Mouse (Mus musculus): ENCODE results near the gene Comt.

Gene Comt

GRCm38 (mm10) chr16:18433341-18433920, 6.8 kb upstream of the Comt start:
- DNase-seq, result no peak

- DNase-seq, result no peak
Observed at GRCm38 (mm10) chr16:18430641-18431212, 4.1 kb upstream of the Comt start.

- no peak for DNase-seq
Observed at GRCm38 (mm10) chr16:18429641-18430040, 3.0 kb upstream of the Comt start.

GRCm38 (mm10) chr16:18428516-18429042, 1.9 kb upstream of the Comt start:
- no peak for DNase-seq

GRCm38 (mm10) chr16:18428011-18428515, 1.4 kb upstream of the Comt start:
- DNase-seq, result no peak

GRCm38 (mm10) chr16:18426215-18426791, 349 bp downstream of the Comt start, which contains the start of gene Txnrd2:
Txnrd2 (plus strand) TSS chr16:18426384.
- DNase-seq, result peak; percentile 66

- DNase-seq, result peak; percentile 11
Observed at GRCm38 (mm10) chr16:18425475-18426214, 1.0 kb downstream of the Comt start.

- DNase-seq, result peak; percentile 9
Observed at GRCm38 (mm10) chr16:18424364-18425045, 2.1 kb downstream of the Comt start.

GRCm38 (mm10) chr16:18423915-18424265, 2.8 kb downstream of the Comt start:
- DNase-seq, result no peak

- no peak for DNase-seq
Observed at GRCm38 (mm10) chr16:18423203-18423914, 3.3 kb downstream of the Comt start.

- DNase-seq, result no peak
Observed at GRCm38 (mm10) chr16:18420571-18420970, 6.1 kb downstream of the Comt start.

GRCm38 (mm10) chr16:18419603-18420026, 7.0 kb downstream of the Comt start:
- no peak for DNase-seq

GRCm38 (mm10) chr16:18418756-18419602, 7.7 kb downstream of the Comt start:
- DNase-seq, result no peak

GRCm38 (mm10) chr16:18417491-18417890, 9.2 kb downstream of the Comt start:
- DNase-seq, result no peak

GRCm38 (mm10) chr16:18416837-18417236, 9.8 kb downstream of the Comt start:
- no peak for DNase-seq

- DNase-seq, result peak; percentile 14
Observed at GRCm38 (mm10) chr16:18416094-18416761, 10.4 kb downstream of the Comt start.

GRCm38 (mm10) chr16:18413032-18413816, 13.4 kb downstream of the Comt start:
- DNase-seq, result no peak

GRCm38 (mm10) chr16:18411802-18412476, 14.7 kb downstream of the Comt start:
- DNase-seq, result peak; percentile 33

- no peak for DNase-seq
Observed at GRCm38 (mm10) chr16:18411026-18411649, 15.5 kb downstream of the Comt start.

All from thymus, postnatal 25 days (tissue).